Mouse (Mus musculus): ENCODE results near the gene Gpr179. TPM values are rescaled to one million over a fixed set of nuclear protein-coding genes. Genes with fewer than 3 reads are reported as not detected.

The Gpr179 gene
- polyA plus RNA-seq, 1 experiment, result 0.95 TPM

DNA sequence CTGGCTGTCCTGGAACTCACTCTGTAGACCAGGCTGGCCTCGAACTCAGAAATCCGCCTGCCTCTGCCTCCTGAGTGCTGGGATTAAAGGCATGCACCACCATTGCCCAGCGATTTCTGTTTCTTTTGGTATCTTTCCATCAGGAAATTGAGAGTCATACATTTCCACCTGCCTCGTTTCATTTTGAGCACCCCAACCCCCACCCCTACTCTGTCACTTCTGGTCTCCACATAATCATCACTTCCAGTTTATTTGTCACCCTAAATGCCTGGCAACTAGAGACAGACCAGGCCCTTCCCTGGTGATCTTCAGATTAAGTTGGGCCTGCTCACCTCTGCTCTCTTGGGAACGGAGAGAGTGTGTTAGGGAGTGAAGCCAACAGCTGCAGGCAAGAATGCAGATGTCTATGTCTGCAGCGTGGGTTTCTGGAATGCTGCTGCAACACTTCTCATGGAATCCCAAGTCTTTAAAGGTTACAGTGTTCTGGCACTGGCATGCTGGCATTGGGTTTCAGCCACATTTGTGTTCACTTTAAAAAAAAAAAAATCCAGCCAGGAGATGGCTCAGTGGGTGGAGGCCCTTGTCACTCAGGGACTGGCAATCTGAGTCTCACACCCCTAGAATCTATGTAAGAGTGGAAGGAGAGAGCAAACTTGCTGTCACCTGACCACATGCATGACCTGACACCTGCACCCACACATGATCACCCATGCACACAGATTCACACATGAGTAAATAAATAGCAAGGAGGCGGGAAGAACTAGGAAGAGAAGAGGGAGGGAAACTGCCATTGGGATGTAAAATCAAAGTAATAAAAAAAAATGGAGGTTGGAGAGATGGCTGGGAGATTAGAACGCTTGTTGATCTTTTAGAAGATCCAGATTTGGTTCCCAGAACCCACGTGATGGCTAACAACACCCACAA is 65.8 kb downstream of the Gpr179 start:
- Histone ChIP-seq H3K4me1 (ENCODE audit: control insufficient read depth, insufficient read depth, low read length) (peaks cover 2% of the 10 kb centered on the region; the same call in 1 of the 2 replicates), H3K36me3 (ENCODE audit: control insufficient read depth, insufficient read depth, low read length) (no peaks in the 10 kb centered on the region), H3K4me3 (ENCODE audit: control insufficient read depth, low read depth, low read length) (no peak overlapping the region), H3K27ac (ENCODE audit: control insufficient read depth, insufficient read depth, low read depth, low read length) (no peak overlapping the region), H3K27me3 (ENCODE audit: control insufficient read depth, insufficient read depth, low read length) (no peaks in the 10 kb centered on the region)
- no peak for TF ChIP-seq POLR2A (IDR thresholded peaks at IDR 0.05; ENCODE audit: control insufficient read depth, low read depth, low read length)
- no peak for TF ChIP-seq CTCF (IDR thresholded peaks at IDR 0.05; ENCODE audit: control insufficient read depth, insufficient read depth, insufficient replicate concordance, low read depth, low read length)

DNA sequence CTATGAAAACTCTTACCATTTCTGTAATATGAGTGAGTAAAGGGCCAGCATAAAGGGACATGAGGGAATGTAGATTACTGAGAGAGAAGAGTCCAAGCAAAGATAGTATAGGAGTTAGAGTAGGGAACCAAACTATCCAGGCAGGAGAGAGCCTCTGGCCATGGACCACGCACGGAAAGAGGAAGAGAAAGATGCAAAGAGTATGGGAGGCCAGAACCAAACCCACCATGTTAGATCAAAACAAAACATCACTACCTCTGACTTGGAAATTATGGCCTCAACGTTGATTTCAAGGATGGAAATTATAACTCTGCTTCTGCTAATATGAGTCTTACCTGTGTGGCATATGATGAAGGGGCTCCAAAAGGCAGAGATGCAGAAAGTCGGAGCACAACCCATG is 67.0 kb downstream of the Gpr179 start:
- Histone ChIP-seq H3K27me3 (ENCODE audit: control insufficient read depth, insufficient read depth, low read length) (no peaks in the 10 kb centered on the region), H3K4me1 (ENCODE audit: control insufficient read depth, insufficient read depth, low read length) (peaks cover 5% of the 10 kb centered on the region; the same call in 1 of the 2 replicates), H3K27ac (ENCODE audit: control insufficient read depth, insufficient read depth, low read depth, low read length) (no peak overlapping the region), H3K36me3 (ENCODE audit: control insufficient read depth, insufficient read depth, low read length) (no peaks in the 10 kb centered on the region), H3K4me3 (ENCODE audit: control insufficient read depth, low read depth, low read length) (no peak overlapping the region)
- TF ChIP-seq CTCF (IDR thresholded peaks at IDR 0.05; ENCODE audit: control insufficient read depth, insufficient read depth, insufficient replicate concordance, low read depth, low read length) (no peak), POLR2A (IDR thresholded peaks at IDR 0.05; ENCODE audit: control insufficient read depth, low read depth, low read length) (no peak)

DNA sequence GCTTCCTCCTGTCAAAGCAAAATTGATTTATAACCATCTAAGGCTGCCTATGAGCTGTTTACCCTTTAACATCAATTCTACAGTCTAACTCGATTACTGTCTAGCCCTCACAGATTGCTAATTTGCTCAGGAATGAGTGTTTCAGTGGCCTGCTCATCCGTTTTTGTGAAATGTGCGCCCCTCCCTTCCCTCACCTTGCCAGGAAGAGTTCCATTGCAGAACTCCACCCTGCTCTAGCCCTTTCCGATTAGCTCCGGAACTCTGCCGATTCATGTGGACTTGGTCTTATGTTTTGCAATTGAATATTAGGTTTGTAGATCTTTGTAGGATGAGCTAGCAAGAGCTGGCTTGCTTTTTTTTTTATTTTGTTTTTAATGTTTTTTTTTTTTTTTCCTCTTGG is 69.7 kb downstream of the Gpr179 start:
- peaks cover 12% of the 10 kb centered on the region for H3K4me1 ChIP-seq (ENCODE audit: control insufficient read depth, insufficient read depth, low read length)
- no peaks in the 10 kb centered on the region for H3K36me3 ChIP-seq (ENCODE audit: control insufficient read depth, insufficient read depth, low read length)
- H3K27ac ChIP-seq (ENCODE audit: control insufficient read depth, insufficient read depth, low read depth, low read length), result no peak overlapping the region

More for the DNA sequence above, 69.7 kb downstream of the Gpr179 start:
- H3K27me3 ChIP-seq (ENCODE audit: control insufficient read depth, insufficient read depth, low read length), result no peaks in the 10 kb centered on the region
- TF ChIP-seq POLR2A (IDR thresholded peaks at IDR 0.05; ENCODE audit: control insufficient read depth, low read depth, low read length) (no peak), CTCF (IDR thresholded peaks at IDR 0.05; ENCODE audit: control insufficient read depth, insufficient read depth, insufficient replicate concordance, low read depth, low read length) (no peak)
- no peak overlapping the region for H3K4me3 ChIP-seq (ENCODE audit: control insufficient read depth, low read depth, low read length)

Other genes with a start within 250 kb of the Gpr179 start
- gene Tbx21, start 236.7 kb downstream of the Gpr179 start, polyA plus RNA-seq (2012; rRNA removed), result 0.14 and 0.22 TPM in 2 replicates
- 2.4 and 2.7 TPM in 2 replicates for gene Tbkbp1, start 200.6 kb downstream of the Gpr179 start, polyA plus RNA-seq (2012; rRNA removed)
- 37.5 and 40.3 TPM in 2 replicates for gene Kpnb1, start 164.2 kb downstream of the Gpr179 start, polyA plus RNA-seq (2012; rRNA removed)
- gene Npepps, start 71.4 kb downstream of the Gpr179 start, polyA plus RNA-seq (2012; rRNA removed), result 43.5 and 50.1 TPM in 2 replicates
- 8.7 and 9.0 TPM in 2 replicates for gene Mrpl45, start 36.4 kb downstream of the Gpr179 start, polyA plus RNA-seq (2012; rRNA removed)
- 90.3 and 96.2 TPM in 2 replicates for gene Socs7, start 10.5 kb upstream of the Gpr179 start, polyA plus RNA-seq (2012; rRNA removed)
- gene Arhgap23, start 63.5 kb upstream of the Gpr179 start, polyA plus RNA-seq (2012; rRNA removed), result 27.7 and 30.5 TPM in 2 replicates
- 24.3 and 28.7 TPM in 2 replicates for gene 4933428G20Rik, start 148.3 kb upstream of the Gpr179 start, polyA plus RNA-seq (2012; rRNA removed)
- 35.5 and 47.1 TPM in 2 replicates for gene Srcin1, start 224.1 kb upstream of the Gpr179 start, polyA plus RNA-seq (2012; rRNA removed)

Measured in testis, adult 2 months (tissue).